Mouse (Mus musculus): Measurements from ENCODE around the gene Pak1ip1. TPM values are rescaled to one million over a fixed set of nuclear protein-coding genes. Genes with fewer than 3 reads are reported as not detected.

Gene Pak1ip1
- polyA plus RNA-seq, 1 experiment from 2014 or later, result 87.9 TPM

Other genes with a start within 250 kb of the Pak1ip1 start
- gene Gcnt2, start 141.3 kb upstream of the Pak1ip1 start, polyA plus RNA-seq (2016; fragmentation: Nextera tagmentation; extraction: Ambion mirVana), result 2.2 and 3.0 TPM in 2 replicates
- gene Tmem14c, start 15.3 kb downstream of the Pak1ip1 start, polyA plus RNA-seq (2016; fragmentation: Nextera tagmentation; extraction: Ambion mirVana), result 223 and 224 TPM in 2 replicates
- gene Mak, start 78.7 kb downstream of the Pak1ip1 start, polyA plus RNA-seq (2016; fragmentation: Nextera tagmentation; extraction: Ambion mirVana), result 1.2 and 1.4 TPM in 2 replicates
- gene Gcm2, start 110.0 kb downstream of the Pak1ip1 start, polyA plus RNA-seq (2016; fragmentation: Nextera tagmentation; extraction: Ambion mirVana), result not detected in 2 replicates
- gene Sycp2l, start 113.3 kb downstream of the Pak1ip1 start, polyA plus RNA-seq (2016; fragmentation: Nextera tagmentation; extraction: Ambion mirVana), result not detected in 2 replicates
- 46.0 and 50.9 TPM in 2 replicates for gene Elovl2, start 219.4 kb downstream of the Pak1ip1 start, polyA plus RNA-seq (2016; fragmentation: Nextera tagmentation; extraction: Ambion mirVana)
- 9.8 and 9.9 TPM in 2 replicates for gene Smim13, start 248.8 kb downstream of the Pak1ip1 start, polyA plus RNA-seq (2016; fragmentation: Nextera tagmentation; extraction: Ambion mirVana)

All from forebrain, embryonic 10.5 days (tissue).